Mouse (Mus musculus): ENCODE results near the gene Camsap1. TPM values are rescaled to one million over a fixed set of nuclear protein-coding genes. Genes with fewer than 3 reads are reported as not detected.

The Camsap1 gene
- polyA plus RNA-seq, 1 experiment, result 125 TPM

GRCm38 (mm10) chr2:25947950-25948349 lies 35.1 kb downstream of the Camsap1 start:
- H3K27ac ChIP-seq (ENCODE audit: control insufficient read depth, insufficient read depth, low read depth, low read length), result no peak overlapping the region
- H3K4me3 ChIP-seq (ENCODE audit: control insufficient read depth, low read depth, low read length), result no peak overlapping the region
- H3K27me3 ChIP-seq (ENCODE audit: control insufficient read depth, insufficient read depth, low read length), result no peaks in the 10 kb centered on the region
- peaks cover 3% of the 10 kb centered on the region; the same call in 1 of the 2 replicates for H3K36me3 ChIP-seq (ENCODE audit: control insufficient read depth, insufficient read depth, low read length)
- TF ChIP-seq POLR2A (IDR thresholded peaks at IDR 0.05; ENCODE audit: control insufficient read depth, low read depth, low read length) (no peak), CTCF (IDR thresholded peaks at IDR 0.05; ENCODE audit: control insufficient read depth, insufficient read depth, insufficient replicate concordance, low read depth, low read length) (no peak)
- H3K4me1 ChIP-seq (ENCODE audit: control insufficient read depth, insufficient read depth, low read length), result no peaks in the 10 kb centered on the region

DNA sequence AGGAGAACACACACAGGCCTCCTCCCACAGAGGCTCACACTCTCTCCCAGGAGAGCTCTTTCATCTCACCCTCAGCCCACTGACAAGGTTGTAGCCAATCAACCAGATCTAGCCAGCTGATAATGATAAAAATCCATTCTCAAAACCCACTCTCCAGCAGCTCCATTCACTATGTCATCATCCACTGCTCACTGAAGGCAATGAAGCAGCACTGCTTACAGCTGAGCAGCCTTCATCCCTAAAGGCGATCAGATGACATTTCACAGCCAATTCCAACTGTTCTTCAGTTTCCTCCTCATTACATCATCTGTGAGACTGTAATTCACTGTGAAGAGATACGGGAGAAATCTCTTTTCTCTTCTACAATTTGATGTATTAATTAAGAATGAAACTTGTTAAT lies 39.3 kb downstream of the Camsap1 start:
- Histone ChIP-seq H3K4me1 (ENCODE audit: control insufficient read depth, insufficient read depth, low read length) (no peaks in the 10 kb centered on the region), H3K36me3 (ENCODE audit: control insufficient read depth, insufficient read depth, low read length) (peaks cover 3% of the 10 kb centered on the region), H3K27me3 (ENCODE audit: control insufficient read depth, insufficient read depth, low read length) (no peaks in the 10 kb centered on the region), H3K27ac (ENCODE audit: control insufficient read depth, insufficient read depth, low read depth, low read length) (no peak overlapping the region), H3K4me3 (ENCODE audit: control insufficient read depth, low read depth, low read length) (no peak overlapping the region)
- TF ChIP-seq POLR2A (IDR thresholded peaks at IDR 0.05; ENCODE audit: control insufficient read depth, low read depth, low read length), result no peak
- TF ChIP-seq CTCF (IDR thresholded peaks at IDR 0.05; ENCODE audit: control insufficient read depth, insufficient read depth, insufficient replicate concordance, low read depth, low read length), result no peak

GRCm38 (mm10) chr2:25940503-25940902 lies 42.6 kb downstream of the Camsap1 start:
- no peak for TF ChIP-seq CTCF (IDR thresholded peaks at IDR 0.05; ENCODE audit: control insufficient read depth, insufficient read depth, insufficient replicate concordance, low read depth, low read length)
- TF ChIP-seq POLR2A (IDR thresholded peaks at IDR 0.05; ENCODE audit: control insufficient read depth, low read depth, low read length), result no peak
- H3K36me3 ChIP-seq (ENCODE audit: control insufficient read depth, insufficient read depth, low read length), result peaks cover 1% of the 10 kb centered on the region
- no peaks in the 10 kb centered on the region for H3K4me1 ChIP-seq (ENCODE audit: control insufficient read depth, insufficient read depth, low read length)
- H3K4me3 ChIP-seq (ENCODE audit: control insufficient read depth, low read depth, low read length), result no peak overlapping the region
- H3K27me3 ChIP-seq (ENCODE audit: control insufficient read depth, insufficient read depth, low read length), result no peaks in the 10 kb centered on the region
- no peak overlapping the region for H3K27ac ChIP-seq (ENCODE audit: control insufficient read depth, insufficient read depth, low read depth, low read length)

GRCm38 (mm10) chr2:25931249-25931859 lies 51.7 kb downstream of the Camsap1 start:
- H3K4me3 ChIP-seq (ENCODE audit: control insufficient read depth, low read depth, low read length), result no peak overlapping the region
- no peak overlapping the region for H3K27ac ChIP-seq (ENCODE audit: control insufficient read depth, insufficient read depth, low read depth, low read length)
- peaks cover 3% of the 10 kb centered on the region for H3K36me3 ChIP-seq (ENCODE audit: control insufficient read depth, insufficient read depth, low read length)
- no peaks in the 10 kb centered on the region for H3K27me3 ChIP-seq (ENCODE audit: control insufficient read depth, insufficient read depth, low read length)
- no peaks in the 10 kb centered on the region for H3K4me1 ChIP-seq (ENCODE audit: control insufficient read depth, insufficient read depth, low read length)
- TF ChIP-seq POLR2A (IDR thresholded peaks at IDR 0.05; ENCODE audit: control insufficient read depth, low read depth, low read length), result no peak
- peak; percentile 34; the same call in 1 of the 2 replicates for TF ChIP-seq CTCF (IDR thresholded peaks at IDR 0.05; ENCODE audit: control insufficient read depth, insufficient read depth, insufficient replicate concordance, low read depth, low read length)

DNA sequence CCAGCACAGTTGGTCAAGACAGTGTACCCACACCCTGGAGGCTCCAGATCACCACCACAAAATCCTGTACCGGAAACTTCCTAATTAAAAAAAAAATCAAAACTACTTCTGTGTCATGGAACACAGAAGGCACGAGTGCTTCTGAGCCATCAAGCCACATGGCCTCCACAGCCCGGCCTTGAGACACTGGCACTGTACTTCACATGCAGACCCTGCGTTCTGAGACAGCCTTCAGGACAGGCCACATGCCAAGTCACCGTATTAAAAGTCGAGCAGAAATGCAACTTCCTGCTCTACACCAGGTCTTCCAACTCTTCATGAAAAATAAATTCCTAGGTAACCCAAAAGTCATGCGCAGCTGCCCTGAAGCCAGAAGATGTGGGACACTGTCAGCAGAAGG lies 55.3 kb downstream of the Camsap1 start:
- no peak overlapping the region for H3K27ac ChIP-seq (ENCODE audit: control insufficient read depth, insufficient read depth, low read depth, low read length)
- TF ChIP-seq CTCF (IDR thresholded peaks at IDR 0.05; ENCODE audit: control insufficient read depth, insufficient read depth, insufficient replicate concordance, low read depth, low read length) (no peak), POLR2A (IDR thresholded peaks at IDR 0.05; ENCODE audit: control insufficient read depth, low read depth, low read length) (no peak)
- H3K27me3 ChIP-seq (ENCODE audit: control insufficient read depth, insufficient read depth, low read length), result no peaks in the 10 kb centered on the region
- no peak overlapping the region for H3K4me3 ChIP-seq (ENCODE audit: control insufficient read depth, low read depth, low read length)
- peaks cover 3% of the 10 kb centered on the region for H3K36me3 ChIP-seq (ENCODE audit: control insufficient read depth, insufficient read depth, low read length)
- no peaks in the 10 kb centered on the region for H3K4me1 ChIP-seq (ENCODE audit: control insufficient read depth, insufficient read depth, low read length)

- Histone ChIP-seq H3K4me1 (ENCODE audit: control insufficient read depth, insufficient read depth, low read length) (no peaks in the 10 kb centered on the region), H3K36me3 (ENCODE audit: control insufficient read depth, insufficient read depth, low read length) (no peaks in the 10 kb centered on the region), H3K4me3 (ENCODE audit: control insufficient read depth, low read depth, low read length) (no peak overlapping the region), H3K27ac (ENCODE audit: control insufficient read depth, insufficient read depth, low read depth, low read length) (no peak overlapping the region), H3K27me3 (ENCODE audit: control insufficient read depth, insufficient read depth, low read length) (no peaks in the 10 kb centered on the region)
- TF ChIP-seq POLR2A (IDR thresholded peaks at IDR 0.05; ENCODE audit: control insufficient read depth, low read depth, low read length) (no peak), CTCF (IDR thresholded peaks at IDR 0.05; ENCODE audit: control insufficient read depth, insufficient read depth, insufficient replicate concordance, low read depth, low read length) (no peak)
Measured at GRCm38 (mm10) chr2:25924934-25925333, 58.1 kb downstream of the Camsap1 start.

- Histone ChIP-seq H3K27ac (ENCODE audit: control insufficient read depth, insufficient read depth, low read depth, low read length) (no peak overlapping the region), H3K36me3 (ENCODE audit: control insufficient read depth, insufficient read depth, low read length) (no peaks in the 10 kb centered on the region)
Measured at GRCm38 (mm10) chr2:25923799-25924198, 59.3 kb downstream of the Camsap1 start.

More at GRCm38 (mm10) chr2:25923799-25924198, 59.3 kb downstream of the Camsap1 start:
- H3K4me1 ChIP-seq (ENCODE audit: control insufficient read depth, insufficient read depth, low read length), result no peaks in the 10 kb centered on the region
- no peaks in the 10 kb centered on the region for H3K27me3 ChIP-seq (ENCODE audit: control insufficient read depth, insufficient read depth, low read length)
- TF ChIP-seq POLR2A (IDR thresholded peaks at IDR 0.05; ENCODE audit: control insufficient read depth, low read depth, low read length) (no peak), CTCF (IDR thresholded peaks at IDR 0.05; ENCODE audit: control insufficient read depth, insufficient read depth, insufficient replicate concordance, low read depth, low read length) (no peak)
- no peak overlapping the region for H3K4me3 ChIP-seq (ENCODE audit: control insufficient read depth, low read depth, low read length)

Data from testis, adult 2 months (tissue).